Mouse (Mus musculus): ENCODE data around the gene Npff. TPM values are rescaled to one million over a fixed set of nuclear protein-coding genes. Genes with fewer than 3 reads are reported as not detected.

The Npff gene
- polyA plus RNA-seq (2012; rRNA removed) = 4.8 and 5.8 TPM in 2 replicates

DNA sequence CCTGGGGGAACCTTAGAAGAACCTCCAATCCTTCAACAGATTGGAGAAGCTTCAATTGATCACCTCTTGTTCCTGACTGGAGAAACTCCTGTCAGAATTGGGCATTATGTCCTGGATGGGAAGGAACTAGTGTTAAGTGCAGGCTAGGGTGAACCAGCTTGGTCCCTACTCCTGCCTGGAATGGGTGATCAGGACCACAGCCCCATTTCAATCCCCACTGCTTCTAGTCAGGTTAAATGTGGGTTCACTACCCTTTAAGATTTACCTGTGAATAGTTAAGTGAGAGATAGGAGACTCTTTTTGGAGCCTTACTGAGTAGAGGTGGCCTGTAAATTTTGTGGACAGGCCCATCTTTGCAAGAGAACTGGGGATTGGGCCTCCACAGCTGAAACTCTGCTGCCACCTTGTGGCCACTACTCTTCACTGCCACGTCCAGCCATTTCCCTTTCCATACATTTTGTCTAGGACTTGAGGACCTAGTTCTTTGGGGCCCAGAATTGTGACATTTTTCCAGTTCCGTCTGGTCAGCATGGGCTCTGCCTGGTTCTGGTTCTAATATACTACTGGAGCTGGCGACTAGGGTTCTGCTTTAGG lies at the start of gene Npff:
Gene Npff, minus strand, starts transcription at position 51 of the 594 bp plus-strand sequence.
- DNase-seq (ENCODE audit: low read depth) = no peak

- DNase-seq (ENCODE audit: low read depth) = no peak
Observed at GRCm38 (mm10) chr15:102572081-102572480, 47.3 kb upstream of the Npff start.

DNA sequence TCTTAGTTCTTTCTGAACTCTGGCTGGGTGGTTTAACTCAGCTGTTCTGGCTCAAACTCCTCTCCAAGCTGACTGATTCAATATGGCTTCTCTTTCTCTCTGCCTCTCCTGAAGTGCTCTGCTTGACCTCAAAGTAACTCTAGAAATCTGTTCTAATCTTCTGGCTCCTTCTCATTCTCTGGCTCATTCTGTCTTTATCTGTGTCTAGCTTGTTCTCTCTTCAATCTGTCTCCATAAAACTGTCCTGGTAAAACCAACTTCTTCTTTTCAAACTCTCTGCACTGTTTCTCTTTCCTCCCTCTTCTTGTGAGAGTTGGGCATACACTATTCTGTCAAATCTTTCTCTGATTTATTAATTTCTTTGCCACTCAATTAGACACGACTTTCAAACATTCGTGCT lies 43.1 kb upstream of the Npff start:
- no peak for DNase-seq (ENCODE audit: low read depth)

DNA sequence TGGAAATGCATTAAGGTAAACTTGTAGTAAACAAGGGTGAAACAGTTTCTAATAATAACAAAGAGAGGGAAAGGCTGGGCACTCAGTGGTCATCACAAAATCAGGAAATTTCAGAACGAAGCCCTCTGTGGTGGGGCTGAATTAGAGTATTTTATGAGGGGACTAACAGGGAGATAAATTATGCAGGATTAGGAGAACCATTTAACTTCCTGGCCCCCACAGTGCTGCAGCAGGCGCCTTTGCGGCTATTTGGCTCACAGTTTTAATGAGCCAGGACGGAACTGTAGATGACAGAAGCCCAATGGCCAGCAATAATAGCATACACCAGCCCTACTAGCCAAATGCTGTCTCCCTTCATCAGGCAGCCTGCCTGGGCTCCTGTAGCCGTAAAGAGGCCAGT lies 38.9 kb upstream of the Npff start:
- DNase-seq (ENCODE audit: low read depth) = no peak

DNA sequence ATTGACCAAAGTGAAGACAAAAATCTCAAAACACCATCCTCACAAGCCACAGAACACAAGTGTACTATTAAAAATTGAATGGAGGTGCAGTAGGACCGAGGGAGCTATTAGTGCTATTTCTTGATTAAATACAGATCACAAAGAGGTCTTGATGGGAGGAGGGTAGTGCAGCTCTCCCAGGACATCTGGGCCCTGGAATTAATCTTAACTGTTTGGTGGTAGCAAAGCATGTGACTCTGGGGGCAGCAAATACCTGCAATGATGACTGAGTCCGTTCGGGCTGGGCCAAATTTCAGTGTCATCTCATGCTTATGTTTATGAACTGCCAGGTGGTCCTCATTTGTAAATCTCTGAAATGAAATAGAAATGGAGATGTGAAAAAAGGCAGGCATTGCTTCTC lies 38.3 kb upstream of the Npff start:
- no peak for DNase-seq (ENCODE audit: low read depth)

- DNase-seq (ENCODE audit: low read depth) = no peak
Observed at GRCm38 (mm10) chr15:102562491-102562890, 37.7 kb upstream of the Npff start.

DNA sequence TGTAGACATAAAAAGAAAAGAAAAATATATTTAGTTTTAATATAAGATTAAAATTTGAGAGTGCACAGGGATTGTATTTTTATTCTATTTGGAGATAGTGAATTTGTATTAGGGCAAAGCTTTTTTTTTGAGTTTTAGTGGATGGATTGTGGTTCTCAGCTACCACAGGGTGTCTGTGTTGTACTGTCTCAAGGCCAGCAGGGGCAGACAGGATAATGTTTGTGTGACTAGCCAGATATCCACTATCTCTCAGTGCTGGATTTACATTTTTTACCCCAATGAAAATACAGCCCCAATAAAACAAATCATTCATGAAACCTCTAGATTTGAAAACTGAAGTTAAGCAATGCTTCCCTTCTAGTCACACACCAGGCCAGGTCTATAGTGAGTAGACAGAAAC lies 32.8 kb upstream of the Npff start:
- no peak for DNase-seq (ENCODE audit: low read depth)

GRCm38 (mm10) chr15:102555581-102555980 lies 30.8 kb upstream of the Npff start:
- no peak for DNase-seq (ENCODE audit: low read depth)

- no peak for DNase-seq (ENCODE audit: low read depth)
Observed at GRCm38 (mm10) chr15:102552599-102552998, 27.9 kb upstream of the Npff start.

DNA sequence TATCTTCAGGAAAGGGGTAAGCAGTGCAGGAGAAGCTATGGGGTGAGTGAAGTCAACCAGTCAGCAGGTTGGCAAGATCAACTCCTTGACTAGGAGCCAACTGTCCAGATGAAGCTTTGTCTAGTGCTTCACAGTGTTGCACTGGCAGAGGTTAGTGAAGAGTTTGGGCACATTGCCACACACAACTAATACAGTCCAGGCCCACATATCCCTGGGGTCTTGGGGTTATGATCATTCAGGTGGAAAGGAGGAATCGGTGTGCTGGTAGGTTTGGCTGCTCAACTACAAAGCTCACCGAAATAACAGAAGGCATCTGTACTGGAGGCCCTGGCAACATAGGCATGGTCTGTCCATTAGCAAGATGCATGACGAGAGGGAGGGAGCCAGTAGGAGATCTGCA lies 22.7 kb upstream of the Npff start:
- no peak for DNase-seq (ENCODE audit: low read depth)

GRCm38 (mm10) chr15:102546677-102547427 lies 22.1 kb upstream of the Npff start:
- no peak for DNase-seq (ENCODE audit: low read depth)

DNA sequence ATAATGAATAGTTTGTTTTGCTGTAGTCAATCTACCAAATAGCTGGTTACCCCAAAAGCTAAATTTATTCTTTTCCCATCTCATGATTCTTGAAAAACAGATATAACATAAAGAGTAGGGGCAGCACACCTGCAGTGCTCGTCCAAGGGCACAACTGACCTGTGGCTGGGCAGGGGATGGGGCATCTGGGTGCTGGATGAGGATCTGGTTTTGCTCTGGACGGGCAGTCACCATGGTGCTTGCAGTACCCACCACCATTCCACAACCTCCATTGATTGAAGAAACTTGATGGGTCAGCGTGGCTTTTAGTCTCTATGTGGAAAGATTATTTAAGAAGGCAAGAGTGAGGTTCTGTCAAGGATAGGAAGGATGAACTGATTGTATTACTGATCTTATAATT lies 21.5 kb upstream of the Npff start:
- DNase-seq (ENCODE audit: low read depth) = no peak

GRCm38 (mm10) chr15:102544801-102545200 lies 20.1 kb upstream of the Npff start:
- no peak for DNase-seq (ENCODE audit: low read depth)

GRCm38 (mm10) chr15:102533926-102534325 lies 9.2 kb upstream of the Npff start:
- no peak for DNase-seq (ENCODE audit: low read depth)

- no peak for DNase-seq (ENCODE audit: low read depth)
Observed at GRCm38 (mm10) chr15:102532106-102532900, 7.6 kb upstream of the Npff start.

GRCm38 (mm10) chr15:102531586-102531985 lies 6.8 kb upstream of the Npff start:
- no peak for DNase-seq (ENCODE audit: low read depth)

- no peak for DNase-seq (ENCODE audit: low read depth)
Observed at GRCm38 (mm10) chr15:102530566-102530965, 5.8 kb upstream of the Npff start.

- DNase-seq (ENCODE audit: low read depth) = no peak
Observed at GRCm38 (mm10) chr15:102528396-102528795, 3.7 kb upstream of the Npff start.

DNA sequence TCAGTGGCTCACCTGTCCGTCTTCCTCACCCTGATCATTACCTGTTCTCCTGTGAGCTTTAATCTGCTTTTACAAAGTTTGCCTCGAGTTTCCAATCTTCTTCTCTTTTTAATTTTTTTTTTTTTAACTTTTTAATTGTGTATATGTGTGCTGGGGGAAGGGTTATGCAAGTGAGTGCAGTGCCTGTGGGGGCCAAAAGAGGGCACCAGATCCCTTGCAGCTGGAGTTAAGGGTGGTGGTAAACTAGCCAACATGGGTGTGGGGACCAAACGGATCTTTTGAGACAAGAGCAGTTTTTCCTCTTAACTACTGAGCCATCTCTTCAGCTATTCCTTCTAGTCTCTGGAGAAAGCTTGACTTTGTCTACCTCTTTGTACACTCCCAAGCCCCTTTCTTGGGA lies 3.2 kb upstream of the Npff start:
- no peak for DNase-seq (ENCODE audit: low read depth)

GRCm38 (mm10) chr15:102526111-102527002 lies 1.6 kb upstream of the Npff start:
- no peak for DNase-seq (ENCODE audit: low read depth)

- DNase-seq (ENCODE audit: low read depth) = no peak
Observed at GRCm38 (mm10) chr15:102521480-102521879, 3.3 kb downstream of the Npff start.

DNA sequence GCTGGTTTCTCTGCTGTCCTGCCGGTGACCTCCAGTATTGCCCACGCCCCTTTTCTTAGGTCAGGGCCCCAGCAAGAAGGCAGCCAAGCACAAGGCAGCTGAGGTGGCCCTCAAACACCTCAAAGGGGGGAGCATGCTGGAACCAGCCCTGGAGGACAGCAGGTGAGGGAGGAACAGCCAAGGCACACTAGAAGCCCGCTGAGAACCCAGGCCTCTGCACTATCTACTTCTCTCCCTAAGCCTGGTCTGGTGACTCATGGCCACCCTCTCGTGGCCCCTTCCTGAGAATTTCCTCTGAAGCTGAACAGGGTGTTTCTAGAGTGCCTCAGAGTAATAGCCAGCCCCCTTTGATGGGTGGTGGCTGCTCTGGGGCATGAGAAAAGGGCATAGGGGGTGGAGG lies 4.3 kb downstream of the Npff start:
- DNase-seq (ENCODE audit: low read depth) = no peak

Measured in gonadal fat pad, adult 2 months (tissue).